Mouse (Mus musculus) neural tube, embryonic 13.5 days (tissue): ENCODE measurements at regions not wholly inside any gene's neighbourhood (a gene's known extent, or its start where the extent isn't known, plus 50 kb on each side); places are given as distances from the start of the nearest gene placed in this dataset.

Experiments used
- ATAC-seq: fragments of 200-750 bp; cut with Nextera tagmentation; 2 replicates; pipeline ENCODE4 v1.8.0; 2017; ENCODE audit warnings: low read depth, mild to moderate bottlenecking, moderate TSS enrichment, moderate library complexity
- H3K27ac ChIP-seq: fragments of 300-500 bp; sonication (generic); replicated peaks from 2 replicates; pipeline ENCODE4 v1.5.1; 2015; ENCODE audit warnings: moderate library complexity, mild to moderate bottlenecking, inconsistent platforms
- H3K27me3 ChIP-seq: fragments of 300-500 bp; sonication (generic); 2 replicates; pipeline ENCODE4 v1.6.1; 2015; ENCODE audit warnings: mild to moderate bottlenecking, inconsistent platforms
- H3K36me3 ChIP-seq: fragments of 300-500 bp; sonication (generic); 2 replicates; pipeline ENCODE4 v1.6.1; 2015; ENCODE audit warnings: mild to moderate bottlenecking, inconsistent platforms
- H3K4me1 ChIP-seq: fragments of 300-500 bp; sonication (generic); replicated peaks from 2 replicates; pipeline ENCODE4 v1.6.1; 2015; ENCODE audit warnings: inconsistent platforms
- H3K4me2 ChIP-seq: fragments of 300-500 bp; sonication (generic); 2 replicates; pipeline ENCODE4 v1.6.1; 2015; ENCODE audit warnings: inconsistent platforms, mild to moderate bottlenecking, moderate library complexity
- H3K4me3 ChIP-seq: fragments of 300-500 bp; sonication (generic); 2 replicates; pipeline ENCODE4 v1.5.1; 2015; ENCODE audit warnings: mild to moderate bottlenecking, inconsistent platforms
- H3K9ac ChIP-seq: fragments of 300-500 bp; sonication (generic); 2 replicates; pipeline ENCODE4 v1.6.1; 2015; ENCODE audit warnings: moderate library complexity, mild to moderate bottlenecking, inconsistent platforms
- H3K9me3 ChIP-seq: fragments of 300-500 bp; sonication (generic); 2 replicates; pipeline ENCODE4 v1.6.1; 2016; ENCODE audit warnings: inconsistent platforms
- WGBS: fragments of 180-500 bp; shearing (Covaris S2); methylation state at CpG from one replicate; pipeline ENCODE4 v1.1.7; 2015; 5-methylcytosine and 5-hydroxymethylcytosine counted together

DNA sequence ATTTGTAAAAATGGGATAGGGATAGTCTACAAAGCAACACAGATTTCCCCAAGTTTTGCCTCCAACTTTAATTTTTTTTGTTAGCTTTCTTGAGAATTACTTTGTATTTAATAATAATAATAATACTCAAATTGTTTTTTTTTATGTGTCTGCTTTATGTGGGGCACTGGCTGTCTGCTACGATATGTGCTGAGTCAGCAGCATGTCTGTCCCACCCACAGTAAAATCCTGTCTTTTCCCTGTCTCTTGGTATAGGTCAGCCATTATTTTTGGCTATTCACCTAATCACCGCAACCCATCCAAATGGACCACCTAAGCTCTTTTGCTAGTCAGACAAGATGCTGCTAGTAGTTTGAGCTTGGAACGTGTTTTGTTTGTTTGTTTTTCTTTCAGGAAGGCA lies 473.0 kb downstream of the Hs3st4 start:
- 89% methylated on average over 3 of the region's 3 CpGs for WGBS
- Histone ChIP-seq H3K9me3 (no peaks in the 10 kb centered on the region), H3K27me3 (no peaks in the 10 kb centered on the region), H3K4me1 (no peaks in the 10 kb centered on the region), H3K36me3 (no peaks in the 10 kb centered on the region), H3K9ac (no peak overlapping the region), H3K4me3 (no peak overlapping the region), H3K27ac (no peak overlapping the region), H3K4me2 (no peak overlapping the region)
- no peak for ATAC-seq

DNA sequence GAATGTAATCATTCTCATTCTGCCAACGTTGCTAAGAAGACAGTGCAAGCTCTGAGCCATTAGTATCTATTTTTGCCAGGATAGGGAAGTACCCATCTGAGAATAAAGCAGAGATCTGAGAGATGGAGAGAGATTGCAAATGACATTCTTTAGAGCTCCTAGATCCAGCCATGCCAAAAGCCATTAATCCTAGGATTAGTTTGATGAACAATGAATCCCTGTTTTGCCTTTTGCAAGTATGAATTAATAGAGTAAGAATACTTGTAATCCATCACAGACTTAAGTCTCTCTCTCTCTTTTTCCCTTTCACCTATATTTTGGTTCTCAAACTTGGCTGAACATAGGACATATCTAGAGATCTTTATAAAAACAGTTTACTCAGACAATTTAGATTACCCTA lies 504.7 kb downstream of the Hs3st4 start:
- no peaks in the 10 kb centered on the region for H3K27me3 ChIP-seq
- no peaks in the 10 kb centered on the region for H3K4me1 ChIP-seq
- no peak overlapping the region for H3K4me2 ChIP-seq
- H3K4me3 ChIP-seq, result no peak overlapping the region
- H3K36me3 ChIP-seq, result no peaks in the 10 kb centered on the region
- ATAC-seq, result no peak
- no peaks in the 10 kb centered on the region for H3K9me3 ChIP-seq
- no peak overlapping the region for H3K27ac ChIP-seq
- no peak overlapping the region for H3K9ac ChIP-seq
- 67% methylated on average over 1 of the region's 1 CpGs for WGBS

DNA sequence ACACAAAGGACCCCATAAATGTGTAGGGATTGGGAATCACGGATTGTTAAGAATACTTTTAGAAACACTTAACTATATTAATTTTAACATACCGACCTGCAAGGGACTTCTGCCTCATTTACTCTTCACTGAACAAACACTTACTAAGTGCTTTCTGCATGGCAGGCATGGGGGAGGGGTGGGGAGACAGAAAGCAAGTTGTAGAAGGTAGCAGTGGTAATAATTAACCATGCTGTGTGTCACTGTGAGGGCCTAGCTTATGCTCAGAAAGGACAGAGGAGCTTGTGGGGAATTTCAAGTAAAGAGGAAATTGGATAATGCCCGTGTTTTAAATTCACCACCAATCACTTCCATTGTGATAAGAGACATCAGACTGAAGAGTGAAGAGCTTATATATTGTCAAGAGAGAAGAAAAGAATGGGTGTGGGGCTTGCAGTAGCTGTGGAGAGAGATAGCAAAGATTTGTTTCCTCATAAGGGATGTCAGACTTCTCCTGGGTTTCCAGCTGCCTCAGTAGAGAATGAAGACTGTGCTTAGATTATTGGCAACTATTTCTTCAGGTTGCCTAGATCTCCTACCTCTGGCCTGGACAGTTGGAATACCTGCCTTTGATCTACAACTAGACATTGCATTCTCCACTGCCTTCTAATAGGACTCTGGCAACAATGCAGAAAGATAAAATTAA lies 508.6 kb downstream of the Hs3st4 start:
- H3K4me2 ChIP-seq, result no peak overlapping the region
- ATAC-seq, result no peak
- H3K4me1 ChIP-seq, result no peaks in the 10 kb centered on the region
- 49% methylated on average over 3 of the region's 3 CpGs for WGBS
- no peaks in the 10 kb centered on the region for H3K9me3 ChIP-seq
- no peaks in the 10 kb centered on the region for H3K36me3 ChIP-seq
- H3K27ac ChIP-seq, result no peak overlapping the region
- H3K4me3 ChIP-seq, result no peak overlapping the region
- no peaks in the 10 kb centered on the region for H3K27me3 ChIP-seq
- H3K9ac ChIP-seq, result no peak overlapping the region

DNA sequence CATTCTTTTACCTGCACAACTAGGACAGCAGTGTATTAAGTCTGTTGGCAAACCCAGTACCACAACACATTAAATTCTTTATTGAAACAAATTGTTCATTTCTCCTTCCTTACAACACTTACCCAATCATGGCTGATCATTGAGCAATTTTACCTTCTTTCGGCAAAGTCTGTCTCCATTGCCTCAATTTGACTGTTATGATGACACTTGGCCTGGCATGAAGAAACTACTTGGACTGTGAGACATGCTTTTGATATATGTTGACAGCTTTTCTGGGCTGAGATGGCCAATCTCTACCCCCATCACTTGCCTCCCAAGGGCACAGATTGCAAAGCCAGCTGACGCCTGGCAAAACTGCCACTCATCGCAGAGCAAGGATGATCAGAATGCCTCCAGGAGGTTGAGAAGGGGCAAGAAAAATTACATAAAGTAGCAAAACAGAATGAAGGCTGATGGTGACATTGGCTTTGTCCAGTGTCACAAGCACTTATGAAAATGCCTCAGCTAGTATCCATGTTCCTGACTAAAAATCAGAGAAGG lies 509.3 kb downstream of the Hs3st4 start:
- Histone ChIP-seq H3K27ac (no peak overlapping the region), H3K4me1 (no peaks in the 10 kb centered on the region), H3K4me3 (no peak overlapping the region), H3K4me2 (no peak overlapping the region), H3K9me3 (no peaks in the 10 kb centered on the region), H3K36me3 (no peaks in the 10 kb centered on the region), H3K9ac (no peak overlapping the region), H3K27me3 (no peaks in the 10 kb centered on the region)
- no peak for ATAC-seq
- WGBS, result 89% methylated on average over 3 of the region's 3 CpGs

DNA sequence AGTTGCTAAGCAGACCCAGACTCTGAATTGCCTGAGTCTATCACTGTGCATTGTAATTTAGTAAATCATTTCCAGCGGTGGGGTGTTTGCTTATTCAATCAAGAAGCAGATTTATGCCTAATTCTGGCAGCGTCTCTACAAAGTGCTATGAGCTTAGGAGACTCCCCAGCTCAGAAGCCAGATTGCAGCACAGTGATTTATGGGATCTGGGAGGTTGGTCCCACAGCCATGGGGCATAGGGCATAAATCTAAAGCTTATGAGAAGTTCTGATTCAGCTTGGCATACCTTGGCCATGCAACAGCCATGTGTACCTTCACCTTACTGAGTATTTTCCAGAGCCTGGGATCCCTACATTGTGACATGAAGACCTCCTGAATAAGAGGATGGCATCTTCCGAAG lies 518.0 kb downstream of the Hs3st4 start:
- WGBS, result 48% methylated on average over 3 of the region's 3 CpGs
- ATAC-seq, result no peak

DNA sequence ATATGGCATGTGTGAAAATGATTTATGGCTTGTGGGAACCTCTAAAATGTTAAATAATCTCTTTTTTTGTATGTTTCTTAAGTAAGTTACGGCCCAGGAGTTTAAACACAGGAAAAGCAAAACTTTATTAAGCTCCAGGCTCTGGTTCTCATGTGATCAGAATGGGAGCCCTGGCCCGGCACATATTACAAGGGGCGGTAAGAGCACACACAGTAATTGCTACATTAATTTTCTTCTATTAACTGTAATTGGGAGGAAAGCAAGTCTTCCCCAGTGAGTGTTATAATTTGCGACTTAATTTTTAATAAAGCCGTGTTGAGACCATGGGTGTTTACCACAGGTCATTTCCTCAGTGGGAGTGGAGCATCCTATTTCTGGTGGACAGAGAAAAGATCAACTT lies 520.1 kb downstream of the Hs3st4 start:
- Histone ChIP-seq H3K36me3 (no peaks in the 10 kb centered on the region), H3K27me3 (no peaks in the 10 kb centered on the region), H3K4me1 (0 out of 2 replicates have a peak, but pooled peaks cover 6% of the 10 kb centered on the region), H3K4me3 (no peak overlapping the region), H3K9ac (no peak overlapping the region), H3K27ac (no peak overlapping the region), H3K9me3 (no peaks in the 10 kb centered on the region), H3K4me2 (no peak overlapping the region)
- ATAC-seq, result peak; percentile 53; the same call in 1 of the 2 replicates
- 65% methylated on average over 5 of the region's 5 CpGs for WGBS

More for the DNA sequence above, 518.0 kb downstream of the Hs3st4 start:
- Histone ChIP-seq H3K9ac (no peak overlapping the region), H3K27ac (no peak overlapping the region), H3K9me3 (no peaks in the 10 kb centered on the region), H3K4me3 (no peak overlapping the region), H3K27me3 (no peaks in the 10 kb centered on the region), H3K4me2 (no peak overlapping the region), H3K36me3 (no peaks in the 10 kb centered on the region), H3K4me1 (0 out of 2 replicates have a peak, but pooled peaks cover 6% of the 10 kb centered on the region)

DNA sequence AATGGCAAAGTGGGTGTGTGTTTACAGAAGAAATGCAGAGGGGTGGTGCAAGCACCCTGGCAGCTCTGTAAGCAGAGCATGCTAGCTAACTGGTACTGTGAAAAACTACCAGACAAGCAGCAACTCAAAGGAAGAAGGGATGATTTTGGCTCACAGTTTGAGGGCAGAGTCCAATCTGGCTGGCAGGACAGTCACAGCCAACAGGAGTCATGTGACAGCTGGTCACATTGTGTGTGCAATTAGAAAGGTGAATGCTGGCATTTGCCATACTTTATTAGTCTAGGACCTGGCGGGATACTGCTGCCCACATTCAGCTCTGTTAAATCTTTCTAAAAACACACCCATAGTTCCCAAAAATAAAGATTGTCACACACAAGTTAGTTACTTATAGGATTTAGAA lies 566.4 kb downstream of the Hs3st4 start:
- no peak overlapping the region for H3K9ac ChIP-seq
- no peaks in the 10 kb centered on the region for H3K36me3 ChIP-seq
- no peak overlapping the region for H3K4me2 ChIP-seq
- H3K27ac ChIP-seq, result no peak overlapping the region
- no peak overlapping the region for H3K4me3 ChIP-seq
- 82% methylated on average over 1 of the region's 1 CpGs for WGBS
- H3K4me1 ChIP-seq, result no peaks in the 10 kb centered on the region
- H3K9me3 ChIP-seq, result peaks cover 3% of the 10 kb centered on the region; the same call in 1 of the 2 replicates
- H3K27me3 ChIP-seq, result no peaks in the 10 kb centered on the region
- no peak for ATAC-seq

DNA sequence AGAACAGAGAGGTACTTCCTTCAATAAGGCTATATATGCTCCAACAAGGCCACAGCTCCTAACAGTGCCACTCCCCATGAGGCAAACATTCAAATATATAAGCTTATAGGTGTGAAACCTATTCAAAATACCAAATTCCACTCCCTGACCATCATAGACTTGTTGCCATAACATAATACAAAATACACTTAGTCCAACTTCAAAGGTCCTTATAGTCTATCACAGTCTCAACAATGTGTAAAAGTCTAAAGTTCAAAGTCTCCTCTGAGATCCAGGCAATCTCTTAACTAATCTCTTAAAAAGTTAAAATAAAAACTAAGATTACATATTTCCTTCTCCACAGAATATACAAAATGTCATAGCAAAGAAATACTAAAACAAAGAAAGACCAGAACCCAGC lies 574.5 kb downstream of the Hs3st4 start:
- Histone ChIP-seq H3K9ac (no peak overlapping the region), H3K36me3 (no peaks in the 10 kb centered on the region), H3K4me2 (no peak overlapping the region), H3K9me3 (peaks cover 3% of the 10 kb centered on the region; the same call in 1 of the 2 replicates), H3K4me3 (no peak overlapping the region), H3K4me1 (no peaks in the 10 kb centered on the region), H3K27me3 (no peaks in the 10 kb centered on the region), H3K27ac (no peak overlapping the region)
- no peak for ATAC-seq

DNA sequence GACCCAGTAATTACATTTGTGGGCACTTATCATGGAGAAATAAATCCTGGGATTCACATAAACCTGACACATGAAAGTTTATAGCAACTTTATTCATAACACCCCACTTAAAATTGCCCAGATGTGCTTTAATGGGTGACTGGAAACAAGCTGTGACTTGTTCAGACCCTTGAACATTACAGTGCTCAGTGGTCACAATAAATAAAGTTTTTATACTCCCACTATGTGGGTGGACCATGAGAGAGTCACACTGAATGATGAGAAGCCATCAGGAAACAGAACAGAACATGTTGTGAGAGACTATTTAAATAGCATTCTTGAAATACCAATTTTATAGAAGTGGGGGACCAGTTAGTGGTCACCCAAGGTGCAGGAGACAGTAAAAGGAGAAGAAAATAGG lies 588.1 kb downstream of the Hs3st4 start:
- no peaks in the 10 kb centered on the region for H3K4me1 ChIP-seq
- H3K4me3 ChIP-seq, result no peak overlapping the region
- no peak overlapping the region for H3K4me2 ChIP-seq
- no peaks in the 10 kb centered on the region for H3K27me3 ChIP-seq
- ATAC-seq, result no peak
- no peak overlapping the region for H3K9ac ChIP-seq
- no peaks in the 10 kb centered on the region for H3K36me3 ChIP-seq
- no peak overlapping the region for H3K27ac ChIP-seq
- no peaks in the 10 kb centered on the region for H3K9me3 ChIP-seq

DNA sequence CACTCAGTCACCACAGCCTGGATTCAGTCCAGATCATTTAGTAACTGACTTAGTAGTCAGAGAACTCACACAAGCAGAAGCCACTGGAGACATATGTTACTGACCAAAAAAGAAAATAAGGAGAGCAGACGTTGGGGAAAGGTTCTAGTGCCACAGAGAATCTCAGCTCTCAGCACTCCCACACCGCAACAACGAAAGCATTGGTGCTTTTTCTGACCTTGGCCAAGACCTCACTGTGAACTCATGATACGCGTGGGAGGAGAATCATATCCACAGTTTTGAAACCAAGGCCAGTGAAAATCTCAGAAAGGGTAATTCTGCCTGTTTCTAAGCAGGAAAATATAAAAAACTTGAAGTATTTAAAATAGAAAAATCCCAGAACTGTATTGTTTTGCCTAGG lies 591.0 kb downstream of the Hs3st4 start:
- Histone ChIP-seq H3K9ac (no peak overlapping the region), H3K9me3 (no peaks in the 10 kb centered on the region), H3K36me3 (no peaks in the 10 kb centered on the region), H3K4me2 (no peak overlapping the region), H3K4me3 (no peak overlapping the region), H3K27ac (no peak overlapping the region), H3K4me1 (no peaks in the 10 kb centered on the region), H3K27me3 (no peaks in the 10 kb centered on the region)
- no peak for ATAC-seq
- WGBS, result 88% methylated on average over 5 of the region's 5 CpGs

DNA sequence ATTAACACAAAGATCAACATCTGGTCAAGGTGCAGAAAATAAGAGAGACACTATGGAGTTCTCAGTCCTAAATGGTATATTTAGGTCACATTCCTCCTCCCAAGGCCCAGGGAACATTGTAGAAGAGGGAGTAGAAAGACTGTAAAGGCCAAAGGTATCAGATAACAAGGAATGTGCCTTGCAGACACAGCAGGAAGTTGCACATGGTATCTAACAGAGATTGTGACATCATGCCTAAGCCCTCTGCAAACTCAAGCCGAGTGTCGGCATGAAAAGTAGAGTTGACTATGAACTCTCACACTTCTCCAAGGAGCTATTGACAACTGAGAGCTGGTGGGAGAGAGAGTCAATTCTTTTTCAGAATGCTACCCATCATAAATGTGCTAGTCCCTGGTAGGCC lies 598.7 kb downstream of the Hs3st4 start:
- Histone ChIP-seq H3K9ac (no peak overlapping the region), H3K4me1 (no peaks in the 10 kb centered on the region), H3K36me3 (no peaks in the 10 kb centered on the region), H3K27me3 (no peaks in the 10 kb centered on the region), H3K4me3 (no peak overlapping the region), H3K27ac (no peak overlapping the region), H3K9me3 (no peaks in the 10 kb centered on the region), H3K4me2 (no peak overlapping the region)
- 93% methylated on average over 2 of the region's 2 CpGs for WGBS
- ATAC-seq, result no peak

DNA sequence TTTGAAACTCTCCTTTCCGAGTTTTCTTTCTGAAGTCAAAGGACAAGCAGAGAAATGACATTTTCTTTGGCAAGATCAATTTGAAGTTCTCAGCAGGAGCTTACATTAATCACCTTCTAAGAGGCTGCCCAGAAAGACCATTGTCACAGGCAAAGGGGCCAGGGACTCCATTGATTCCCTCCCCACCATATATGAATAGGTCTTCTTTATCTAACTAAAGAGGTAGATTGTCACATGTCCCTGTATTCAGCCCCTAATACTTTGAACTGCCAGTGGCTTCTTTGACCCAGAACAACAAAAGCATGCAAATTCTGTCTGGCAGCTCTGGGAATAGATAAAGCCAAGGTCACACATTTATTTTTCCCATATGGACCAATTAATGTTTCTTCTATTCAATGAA lies 602.6 kb downstream of the Hs3st4 start:
- Histone ChIP-seq H3K36me3 (no peaks in the 10 kb centered on the region), H3K9ac (no peak overlapping the region), H3K4me3 (no peak overlapping the region), H3K27ac (no peak overlapping the region), H3K4me1 (no peaks in the 10 kb centered on the region), H3K4me2 (no peak overlapping the region), H3K9me3 (no peaks in the 10 kb centered on the region), H3K27me3 (0 out of 2 replicates have a peak, but pooled peaks cover 5% of the 10 kb centered on the region)
- ATAC-seq, result no peak
- WGBS, result 38% methylated on average over 1 of the region's 1 CpGs

DNA sequence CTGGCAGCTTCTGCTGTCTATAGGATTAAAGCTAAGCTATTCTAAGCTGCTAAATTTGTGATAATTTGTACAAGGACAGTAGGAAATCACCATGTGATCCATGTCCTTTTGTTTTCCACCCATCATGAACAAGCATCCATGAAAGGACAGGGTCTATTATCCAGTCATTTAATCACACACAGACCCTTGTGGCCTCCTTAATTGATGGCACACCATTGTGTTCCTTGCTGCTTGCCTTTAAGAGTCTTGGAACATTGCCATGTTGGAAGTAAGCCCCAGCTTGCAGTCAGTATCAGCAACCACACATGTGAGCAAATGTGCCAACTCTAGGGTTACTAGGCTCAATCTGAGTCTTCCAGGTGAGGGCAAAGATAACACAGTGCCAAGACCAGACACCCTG lies 608.7 kb downstream of the Hs3st4 start:
- ATAC-seq, result no peak

More for the DNA sequence above, 608.7 kb downstream of the Hs3st4 start:
- H3K27me3 ChIP-seq, result peaks cover 12% of the 10 kb centered on the region
- H3K4me1 ChIP-seq, result no peaks in the 10 kb centered on the region
- no peaks in the 10 kb centered on the region for H3K9me3 ChIP-seq
- H3K4me2 ChIP-seq, result no peak overlapping the region
- no peak overlapping the region for H3K9ac ChIP-seq
- H3K27ac ChIP-seq, result no peak overlapping the region
- no peaks in the 10 kb centered on the region for H3K36me3 ChIP-seq
- no peak overlapping the region for H3K4me3 ChIP-seq
